Mouse (Mus musculus) erythroblast, embryonic 14.5 days (primary cell): ENCODE results near the gene Sned1. TPM values are rescaled to one million over a fixed set of nuclear protein-coding genes. Genes with fewer than 3 reads are reported as not detected.
A peak's percentile ranks its signal among the peaks of the same experiment; 100 is the strongest.
"Not testable (repeated sequence)": the region's sequence is repeated elsewhere in the genome, so short reads cannot be mapped to it uniquely, and the experiment has no call there.

ENCODE experiments used
- H3K27me3 ChIP-seq: 2 replicates; pipeline ENCODE4 v1.6.1; 2012; ENCODE audit warnings: inconsistent platforms; ENCODE audit not compliant: control insufficient read depth
- H3K36me3 ChIP-seq: 2 replicates; pipeline ENCODE4 v1.6.1; 2012; ENCODE audit warnings: mild to moderate bottlenecking, inconsistent platforms; ENCODE audit not compliant: control insufficient read depth
- H3K4me1 ChIP-seq: 2 replicates; pipeline ENCODE4 v1.6.1; 2012; ENCODE audit warnings: inconsistent platforms; ENCODE audit not compliant: control insufficient read depth
- H3K4me3 ChIP-seq: replicated peaks from 2 replicates; pipeline ENCODE3; 2012; ENCODE audit warnings: moderate library complexity, mild to moderate bottlenecking, inconsistent platforms
- H3K9me3 ChIP-seq: 2 replicates; pipeline ENCODE4 v1.6.1; 2012; ENCODE audit warnings: low read length, inconsistent platforms, mixed read lengths; ENCODE audit not compliant: control insufficient read depth
- GATA1 ChIP-seq: IDR thresholded peaks from 2 replicates; pipeline ENCODE4 v1.6.1; 2012; ENCODE audit warnings: low read length, inconsistent platforms, mixed read lengths
- TAL1 ChIP-seq: IDR thresholded peaks from 3 replicates; pipeline ENCODE4 v1.6.1; 2012; ENCODE audit warnings: low read length, inconsistent platforms, mixed read lengths
- polyA plus RNA-seq: library from polyadenylated mRNA; stranded (reverse); fragments of >175 nt; gene quantifications from 2 replicates; pipeline ENCODE4 v1.2.3, GENCODE M21; 2012

The Sned1 gene
- polyA plus RNA-seq: not detected in 2 replicates

DNA sequence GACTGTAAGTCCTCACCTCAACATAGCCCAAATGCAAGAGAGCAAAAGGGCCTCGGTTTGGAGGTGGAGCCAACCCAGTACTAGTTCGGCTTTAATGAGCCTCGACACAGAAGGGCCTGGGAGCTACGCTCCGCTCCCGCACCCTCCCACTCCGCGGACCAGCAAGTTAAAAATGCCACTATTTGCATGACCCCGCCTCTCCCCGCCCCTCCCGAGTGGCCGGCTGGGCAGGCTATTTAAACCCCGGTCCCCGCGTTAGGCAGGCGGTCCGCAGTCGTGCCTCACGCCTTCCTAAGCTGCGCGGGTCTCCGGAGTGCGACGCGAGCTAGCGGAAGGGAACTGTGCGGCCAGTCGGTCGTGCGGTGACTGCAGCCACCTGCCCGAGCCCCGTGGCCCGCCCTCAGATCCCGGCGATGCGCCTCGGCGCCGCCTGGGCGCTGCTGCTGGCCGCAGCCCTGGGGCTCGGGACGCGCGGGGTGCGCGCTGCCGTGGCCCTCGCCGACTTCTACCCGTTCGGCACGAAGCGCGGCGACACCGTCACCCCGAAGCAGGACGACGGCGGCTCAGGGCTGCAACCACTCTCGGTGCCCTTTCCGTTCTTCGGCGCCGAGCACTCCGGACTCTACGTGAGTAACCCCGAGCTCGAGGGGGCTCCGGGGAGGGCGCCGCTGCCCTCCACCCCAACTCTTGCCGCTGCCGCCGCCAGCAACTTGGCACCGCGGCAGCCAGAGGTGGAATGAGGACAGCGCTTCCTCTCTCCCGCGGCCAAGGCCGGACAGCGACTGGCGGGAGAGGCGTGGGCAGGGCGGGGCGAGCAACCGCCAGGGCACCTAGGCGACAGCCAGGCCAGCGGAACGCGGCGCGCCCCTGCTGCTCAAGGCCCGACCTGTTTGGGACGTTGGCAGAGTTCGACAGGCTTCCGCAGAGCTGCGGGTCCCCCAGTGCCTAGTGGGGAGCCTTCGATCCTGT, at the start of gene Sned1:
Gene Sned1 (plus strand): TSS at position 266 of the 969 bp plus-strand sequence.
- Histone ChIP-seq H3K9me3 (no peaks in the 10 kb centered on the region), H3K27me3 (peaks cover 38% of the 10 kb centered on the region), H3K36me3 (no peaks in the 10 kb centered on the region), H3K4me1 (peaks cover 6% of the 10 kb centered on the region), H3K4me3 (peak within 1 kb of the TSS; percentile 34)
- TF ChIP-seq GATA1: no peak
- no peak for TF ChIP-seq TAL1

DNA sequence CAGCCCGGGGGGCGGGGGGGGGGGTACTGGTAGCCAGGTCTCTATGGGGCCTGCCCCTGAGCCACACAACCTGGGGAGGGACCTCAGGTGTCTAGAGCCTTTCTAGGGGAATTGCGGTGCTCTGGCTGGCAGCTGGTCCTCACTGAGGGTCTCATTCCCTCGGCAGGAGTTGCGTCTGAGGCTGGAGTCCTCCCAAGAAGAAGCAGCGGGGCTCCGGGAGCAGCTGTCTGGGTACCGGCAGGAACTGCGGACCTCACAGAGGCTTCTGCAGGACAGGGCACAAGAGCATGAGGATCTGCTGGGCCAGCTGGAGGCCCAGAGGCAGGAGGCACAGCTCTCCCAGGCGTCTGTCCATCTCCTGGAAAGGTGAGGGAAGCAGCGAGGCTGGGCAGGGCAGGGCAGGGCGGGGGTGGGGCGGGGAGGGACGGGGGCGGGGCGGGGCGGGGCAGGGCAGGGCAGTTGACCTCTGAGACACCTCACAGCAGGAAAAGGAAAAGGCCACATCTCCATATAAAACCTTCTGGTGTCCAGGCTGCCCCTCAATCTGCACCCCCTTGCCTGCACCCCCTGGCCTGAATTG, 44.8 kb upstream of the Sned1 start:
- TF ChIP-seq GATA1 (no peak), TAL1 (no peak)
- Histone ChIP-seq H3K9me3 (no peaks in the 10 kb centered on the region; the same call in 1 of the 2 replicates), H3K4me3 (no peak overlapping the region), H3K4me1 (no peaks in the 10 kb centered on the region), H3K36me3 (no peaks in the 10 kb centered on the region), H3K27me3 (peaks cover 10% of the 10 kb centered on the region; the same call in 1 of the 2 replicates)

DNA sequence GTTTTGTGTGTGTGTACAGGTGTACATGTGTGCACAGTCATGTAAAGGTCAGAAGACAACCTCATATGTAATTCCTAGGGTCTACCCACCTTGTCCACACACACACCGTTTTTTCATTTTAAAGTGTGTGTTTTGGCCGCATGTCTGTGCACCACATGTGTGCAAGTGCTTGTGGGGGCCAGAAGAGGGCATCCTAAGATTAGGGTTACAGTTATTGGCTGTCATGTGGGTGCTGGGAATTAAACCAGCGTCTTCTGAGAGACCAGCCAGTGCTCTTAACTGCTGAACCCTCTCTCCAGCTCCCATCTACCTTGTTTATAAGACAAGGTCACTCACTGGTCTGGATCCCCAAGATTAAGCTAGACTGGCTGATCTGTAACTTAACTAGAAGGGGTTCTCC, 40.7 kb upstream of the Sned1 start:
- Histone ChIP-seq H3K9me3 (no peaks in the 10 kb centered on the region; the same call in 1 of the 2 replicates), H3K27me3 (peaks cover 8% of the 10 kb centered on the region; the same call in 1 of the 2 replicates), H3K4me1 (no peaks in the 10 kb centered on the region), H3K36me3 (no peaks in the 10 kb centered on the region), H3K4me3 (no peak overlapping the region)
- TF ChIP-seq TAL1: no peak
- TF ChIP-seq GATA1: no peak

DNA sequence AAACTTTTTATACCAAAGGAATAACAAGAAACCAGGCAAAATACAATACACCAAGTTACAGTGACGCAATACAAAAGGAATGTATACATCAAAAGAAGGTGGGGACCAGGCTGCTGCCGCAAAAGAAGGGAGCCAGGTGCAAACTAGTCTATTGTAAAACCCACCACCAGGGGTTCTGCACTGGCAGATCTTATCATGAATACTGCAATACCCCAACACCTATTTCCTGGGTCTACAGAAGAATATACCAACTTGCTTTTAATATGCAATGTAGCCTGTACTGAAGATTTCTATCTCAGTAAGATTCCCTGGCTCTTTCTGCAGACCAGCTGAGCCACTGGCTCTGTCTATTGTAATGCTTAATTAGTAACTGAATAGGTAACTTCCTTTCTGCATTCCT, 38.2 kb upstream of the Sned1 start:
- not testable (repeated sequence) for H3K4me3 ChIP-seq, H3K4me1 ChIP-seq, H3K9me3 ChIP-seq, H3K27me3 ChIP-seq, H3K36me3 ChIP-seq

DNA sequence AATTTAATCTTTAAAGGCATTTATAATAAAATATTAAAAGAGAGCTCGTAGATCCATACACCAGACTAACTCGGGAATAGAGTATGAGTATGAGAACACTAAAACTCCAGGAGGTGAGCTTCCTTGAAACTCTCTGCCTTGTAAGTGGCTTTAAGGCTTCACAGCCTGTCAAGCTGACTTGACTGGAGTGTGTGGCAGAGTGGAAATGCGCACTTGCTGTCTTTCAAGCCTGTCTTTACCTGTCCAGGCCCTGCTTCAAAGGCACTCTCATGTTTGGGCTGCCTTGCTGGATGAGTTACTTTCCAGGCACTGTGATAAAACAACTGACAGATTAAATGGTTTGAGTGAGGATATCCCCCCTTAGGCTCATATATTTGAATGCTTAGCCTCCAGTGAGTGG, 37.7 kb upstream of the Sned1 start:
- H3K27me3 ChIP-seq: no peaks in the 10 kb centered on the region

GRCm38 (mm10) chr1:93206277-93206970, 29.2 kb upstream of the Sned1 start:
- TF ChIP-seq TAL1 (no peak), GATA1 (no peak)
- Histone ChIP-seq H3K4me1 (no peaks in the 10 kb centered on the region), H3K36me3 (no peaks in the 10 kb centered on the region), H3K9me3 (no peaks in the 10 kb centered on the region), H3K4me3 (no peak overlapping the region), H3K27me3 (no peaks in the 10 kb centered on the region)

More for the DNA sequence above, 37.7 kb upstream of the Sned1 start:
- no peak overlapping the region for H3K4me3 ChIP-seq
- H3K4me1 ChIP-seq: no peaks in the 10 kb centered on the region
- no peak for TF ChIP-seq TAL1
- TF ChIP-seq GATA1: no peak
- no peaks in the 10 kb centered on the region for H3K36me3 ChIP-seq
- H3K9me3 ChIP-seq: no peaks in the 10 kb centered on the region; the same call in 1 of the 2 replicates

DNA sequence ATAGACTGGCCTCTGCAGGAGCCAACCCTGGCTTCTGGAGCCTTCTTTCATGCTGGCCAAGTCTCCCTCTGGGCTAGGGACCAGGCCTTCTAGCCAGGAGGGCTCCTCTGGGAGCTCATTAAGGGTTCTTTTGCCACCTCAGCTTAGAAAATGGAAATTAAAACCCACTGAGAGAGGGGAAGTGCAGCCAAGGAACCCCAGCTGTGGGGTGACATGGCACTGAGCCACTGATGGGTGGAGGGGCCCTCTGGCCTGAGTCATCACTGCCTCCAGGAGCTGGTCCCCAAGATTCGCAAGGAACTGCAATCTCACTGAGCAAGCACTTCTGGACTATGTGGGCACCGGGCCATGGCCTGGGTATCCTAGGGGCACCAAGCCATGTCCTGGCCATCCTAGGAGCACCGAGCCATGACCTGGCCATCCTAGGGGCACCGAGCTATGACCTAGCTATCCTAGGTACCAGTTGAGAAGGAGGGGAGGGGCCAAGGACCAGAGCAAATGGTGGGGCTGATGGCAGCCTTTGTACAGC, 28.0 kb upstream of the Sned1 start:
- Histone ChIP-seq H3K27me3 (no peaks in the 10 kb centered on the region), H3K4me3 (no peak overlapping the region), H3K36me3 (no peaks in the 10 kb centered on the region), H3K4me1 (no peaks in the 10 kb centered on the region), H3K9me3 (no peaks in the 10 kb centered on the region)
- TF ChIP-seq TAL1 (no peak), GATA1 (no peak)

DNA sequence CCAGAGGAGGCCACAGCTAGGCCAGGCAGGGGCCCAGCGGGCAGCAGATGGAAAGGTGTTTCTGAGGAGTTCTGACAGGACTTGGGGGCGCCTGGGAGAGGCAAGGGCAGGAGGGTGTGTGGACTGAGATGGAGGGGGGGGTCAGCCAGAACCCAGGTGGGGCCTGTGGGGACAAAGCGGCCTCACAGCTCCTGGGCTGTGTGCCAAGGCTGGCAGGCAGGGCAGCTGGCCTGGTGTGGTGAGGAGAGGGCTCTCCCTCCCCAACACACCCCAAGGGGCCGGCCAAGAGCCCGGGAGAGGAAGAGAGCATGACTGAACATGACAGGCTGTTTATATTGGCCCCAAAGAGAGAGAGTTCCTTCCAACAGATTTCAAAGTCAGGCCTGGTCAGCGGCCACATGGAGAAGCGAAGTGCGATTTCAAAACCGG, 25.4 kb upstream of the Sned1 start:
- Histone ChIP-seq H3K4me1 (no peaks in the 10 kb centered on the region), H3K9me3 (no peaks in the 10 kb centered on the region), H3K36me3 (no peaks in the 10 kb centered on the region), H3K27me3 (no peaks in the 10 kb centered on the region), H3K4me3 (no peak overlapping the region)
- TF ChIP-seq GATA1: no peak
- TF ChIP-seq TAL1: no peak

- TF ChIP-seq TAL1 (no peak), GATA1 (no peak)
- Histone ChIP-seq H3K4me1 (no peaks in the 10 kb centered on the region), H3K4me3 (no peak overlapping the region), H3K9me3 (no peaks in the 10 kb centered on the region), H3K36me3 (no peaks in the 10 kb centered on the region), H3K27me3 (no peaks in the 10 kb centered on the region)
Measured at GRCm38 (mm10) chr1:93211019-93211418, 24.6 kb upstream of the Sned1 start.
